Mouse (Mus musculus): Measurements from ENCODE around the gene Slc41a2. TPM values are rescaled to one million over a fixed set of nuclear protein-coding genes. Genes with fewer than 3 reads are reported as not detected.

The Slc41a2 gene
- polyA plus RNA-seq, 1 experiment from 2014 or later: 3.6 TPM

DNA sequence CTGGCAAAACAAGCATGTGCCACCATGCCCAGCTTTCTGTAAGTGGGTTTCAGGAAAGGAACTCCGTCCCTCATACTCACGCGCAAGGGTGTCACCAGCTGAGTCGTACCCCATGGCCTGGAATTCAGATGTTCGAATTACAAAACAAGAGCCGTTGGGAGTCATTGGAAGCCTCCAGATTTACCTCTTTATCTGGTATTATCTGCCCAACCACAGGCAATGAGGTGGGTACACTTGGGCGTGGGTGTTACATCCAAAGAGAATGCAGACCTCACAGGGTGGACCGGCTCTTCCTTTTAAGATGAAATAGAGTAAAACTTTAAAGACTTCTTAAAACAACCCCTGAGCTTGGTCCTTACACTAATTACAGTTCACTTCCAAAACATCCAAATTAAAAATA lies 151.5 kb downstream of the Slc41a2 start:
- Histone ChIP-seq H3K27me3 (replicated peaks; ENCODE audit: control insufficient read depth, insufficient read depth, low read length) (no peaks in the 10 kb centered on the region), H3K27ac (ENCODE audit: low read depth, low read length) (no peak overlapping the region)
- 89% methylated on average over 8 of the region's 8 CpGs for WGBS

DNA sequence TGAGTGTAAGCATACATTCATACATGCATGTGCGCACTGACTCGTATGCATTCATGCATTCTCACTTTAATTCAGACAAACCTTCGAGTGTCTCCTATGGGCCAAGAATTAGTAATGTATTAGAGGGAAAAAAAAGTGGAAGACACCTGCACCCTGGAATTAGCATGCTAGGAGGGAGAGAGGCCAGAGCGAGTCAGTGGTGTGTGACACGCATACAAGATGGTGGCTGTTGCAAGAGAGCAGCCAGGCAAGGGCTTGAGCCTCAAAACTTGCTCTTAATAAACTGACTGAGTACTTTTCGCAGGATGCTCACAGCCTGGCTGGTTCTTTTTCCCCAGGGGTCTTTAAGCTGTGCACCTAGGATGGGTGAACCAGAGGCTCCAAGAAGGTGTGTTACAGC lies 152.6 kb downstream of the Slc41a2 start:
- Histone ChIP-seq H3K4me2 (ENCODE audit: low read length) (no peak overlapping the region), H3K4me3 (ENCODE audit: low read depth, low read length) (no peak overlapping the region), H3K9ac (ENCODE audit: low read length) (no peak overlapping the region), H3K27ac (ENCODE audit: low read depth, low read length) (no peak overlapping the region), H3K36me3 (ENCODE audit: control insufficient read depth, insufficient read depth, low read length) (no peaks in the 10 kb centered on the region), H3K27me3 (replicated peaks; ENCODE audit: control insufficient read depth, insufficient read depth, low read length) (no peaks in the 10 kb centered on the region), H3K9me3 (replicated peaks; ENCODE audit: control insufficient read depth, low read length) (no peaks in the 10 kb centered on the region), H3K4me1 (ENCODE audit: control insufficient read depth, insufficient read depth, low read length) (peaks cover 4% of the 10 kb centered on the region; the same call in 1 of the 2 replicates)
- no peak for DNase-seq (ENCODE audit: low spot score)
- no peak for ATAC-seq
- 83% methylated on average over 6 of the region's 6 CpGs for WGBS

More for the DNA sequence above, 151.5 kb downstream of the Slc41a2 start:
- H3K36me3 ChIP-seq (ENCODE audit: control insufficient read depth, insufficient read depth, low read length): no peaks in the 10 kb centered on the region
- DNase-seq (ENCODE audit: low spot score) (no peak), ATAC-seq (no peak)
- H3K4me1 ChIP-seq (ENCODE audit: control insufficient read depth, insufficient read depth, low read length): peaks cover 4% of the 10 kb centered on the region; the same call in 1 of the 2 replicates
- no peak overlapping the region for H3K4me3 ChIP-seq (ENCODE audit: low read depth, low read length)
- no peak overlapping the region for H3K9ac ChIP-seq (ENCODE audit: low read length)
- H3K4me2 ChIP-seq (ENCODE audit: low read length): no peak overlapping the region
- H3K9me3 ChIP-seq (replicated peaks; ENCODE audit: control insufficient read depth, low read length): no peaks in the 10 kb centered on the region

DNA sequence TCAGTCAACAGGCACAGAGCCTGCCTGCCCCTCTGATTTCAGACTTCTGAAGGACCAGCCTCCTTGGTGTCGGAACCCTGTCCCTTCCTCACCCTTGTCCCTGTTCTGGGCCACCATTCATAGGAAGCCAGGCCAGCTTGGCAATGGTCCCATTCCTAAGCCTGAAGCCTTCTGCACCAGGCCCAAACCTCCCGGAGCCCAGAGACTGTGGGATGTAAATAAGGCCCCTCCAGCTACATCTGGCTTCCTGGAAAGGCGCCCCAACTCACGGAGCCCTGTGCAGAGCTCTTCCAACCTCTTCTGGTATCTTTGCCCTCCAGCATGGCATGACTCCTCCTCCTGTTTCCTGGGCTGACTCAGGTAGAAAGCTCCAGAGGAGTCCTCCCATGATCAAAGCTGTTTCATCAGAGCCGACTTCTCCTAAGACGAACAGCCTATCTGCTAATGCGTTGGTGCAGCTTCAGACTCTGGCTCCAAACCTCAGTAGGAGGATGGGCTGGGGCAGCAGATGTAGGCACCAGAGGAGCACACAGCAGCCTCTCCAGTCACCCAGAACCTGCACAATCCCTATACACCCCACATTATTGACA lies 153.1 kb downstream of the Slc41a2 start:
- H3K4me1 ChIP-seq (ENCODE audit: control insufficient read depth, insufficient read depth, low read length): peaks cover 4% of the 10 kb centered on the region; the same call in 1 of the 2 replicates
- ATAC-seq (peak; percentile 21; the same call in 1 of the 2 replicates), DNase-seq (ENCODE audit: low spot score) (no peak)
- no peak overlapping the region for H3K4me2 ChIP-seq (ENCODE audit: low read length)
- no peak overlapping the region for H3K27ac ChIP-seq (ENCODE audit: low read depth, low read length)
- no peak overlapping the region for H3K4me3 ChIP-seq (ENCODE audit: low read depth, low read length)
- H3K27me3 ChIP-seq (replicated peaks; ENCODE audit: control insufficient read depth, insufficient read depth, low read length): no peaks in the 10 kb centered on the region
- H3K9ac ChIP-seq (ENCODE audit: low read length): no peak overlapping the region
- H3K36me3 ChIP-seq (ENCODE audit: control insufficient read depth, insufficient read depth, low read length): no peaks in the 10 kb centered on the region
- 63% methylated on average over 7 of the region's 7 CpGs for WGBS
- H3K9me3 ChIP-seq (replicated peaks; ENCODE audit: control insufficient read depth, low read length): no peaks in the 10 kb centered on the region

DNA sequence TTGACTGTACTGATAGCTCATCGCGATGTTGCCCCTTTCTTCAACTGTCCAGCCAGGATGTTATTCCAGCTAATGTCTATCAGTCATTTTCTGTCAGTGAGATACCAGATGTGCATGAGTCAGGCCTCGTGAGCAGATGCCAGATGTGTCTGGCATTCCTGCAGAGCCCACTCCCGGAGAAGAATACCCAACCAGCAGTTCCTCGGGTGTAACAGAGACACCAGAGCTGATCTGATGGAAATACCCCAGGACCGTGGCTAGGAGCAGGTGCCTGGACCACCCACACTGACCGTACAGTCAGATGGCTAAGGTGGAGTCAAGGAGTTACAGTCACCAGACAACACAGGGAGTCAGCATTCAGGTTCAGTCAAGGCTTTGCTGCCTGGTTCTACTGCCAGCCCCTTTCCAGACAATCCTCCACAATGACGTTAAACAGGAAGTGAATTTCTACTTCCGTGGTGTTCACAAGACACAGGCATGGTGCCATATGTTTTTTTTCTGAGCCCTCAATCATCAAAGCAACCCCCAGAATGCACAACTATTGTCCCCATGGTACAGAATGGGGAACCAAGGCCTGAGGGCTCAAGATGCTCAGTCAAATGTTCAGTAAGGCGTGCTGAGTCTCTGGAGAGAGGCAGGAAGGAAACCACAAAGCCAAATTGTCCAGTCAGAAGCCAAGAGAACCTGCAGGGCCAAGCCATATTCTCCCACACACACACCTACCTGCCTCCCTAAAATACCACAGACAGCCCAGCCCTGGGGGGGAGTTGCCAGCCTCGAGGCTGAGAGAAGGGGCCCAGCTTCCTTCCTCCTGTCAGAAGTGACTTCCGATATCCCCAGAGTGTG lies 153.8 kb downstream of the Slc41a2 start:
- DNase-seq (ENCODE audit: low spot score) (no peak), ATAC-seq (no peak)

DNA sequence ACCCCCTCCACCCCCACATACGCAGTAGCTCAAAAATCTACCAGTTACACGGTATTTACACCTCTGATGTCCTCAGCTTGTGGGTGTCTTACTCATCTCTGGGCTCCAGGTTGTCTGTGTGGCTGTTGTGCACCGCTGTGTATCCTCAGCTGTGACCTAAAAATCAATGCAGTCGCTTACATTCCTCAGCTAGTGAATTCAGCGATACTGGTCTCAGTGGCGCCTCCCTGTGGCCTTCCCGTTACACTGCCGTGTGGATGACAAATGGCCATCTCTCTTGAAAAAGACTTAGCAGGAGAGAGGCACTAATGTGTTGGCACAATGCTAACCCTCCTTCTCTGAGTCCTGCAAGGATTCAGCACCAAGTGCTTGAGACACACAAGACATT lies 155.1 kb downstream of the Slc41a2 start:
- peak; percentile 27 for ATAC-seq
- Histone ChIP-seq H3K9ac (ENCODE audit: low read length) (no peak overlapping the region), H3K27me3 (replicated peaks; ENCODE audit: control insufficient read depth, insufficient read depth, low read length) (no peaks in the 10 kb centered on the region), H3K4me2 (ENCODE audit: low read length) (no peak overlapping the region), H3K9me3 (replicated peaks; ENCODE audit: control insufficient read depth, low read length) (no peaks in the 10 kb centered on the region), H3K27ac (ENCODE audit: low read depth, low read length) (no peak overlapping the region), H3K36me3 (ENCODE audit: control insufficient read depth, insufficient read depth, low read length) (no peaks in the 10 kb centered on the region), H3K4me3 (ENCODE audit: low read depth, low read length) (no peak overlapping the region), H3K4me1 (ENCODE audit: control insufficient read depth, insufficient read depth, low read length) (peaks cover 4% of the 10 kb centered on the region; the same call in 1 of the 2 replicates)
- peak; percentile 76 for DNase-seq (ENCODE audit: low spot score)
- 29% methylated on average over 8 of the region's 8 CpGs for WGBS

More for the DNA sequence above, 153.8 kb downstream of the Slc41a2 start:
- Histone ChIP-seq H3K36me3 (ENCODE audit: control insufficient read depth, insufficient read depth, low read length) (no peaks in the 10 kb centered on the region), H3K27me3 (replicated peaks; ENCODE audit: control insufficient read depth, insufficient read depth, low read length) (no peaks in the 10 kb centered on the region), H3K9ac (ENCODE audit: low read length) (no peak overlapping the region), H3K4me3 (ENCODE audit: low read depth, low read length) (no peak overlapping the region), H3K27ac (ENCODE audit: low read depth, low read length) (no peak overlapping the region), H3K4me1 (ENCODE audit: control insufficient read depth, insufficient read depth, low read length) (peaks cover 4% of the 10 kb centered on the region; the same call in 1 of the 2 replicates), H3K4me2 (ENCODE audit: low read length) (no peak overlapping the region), H3K9me3 (replicated peaks; ENCODE audit: control insufficient read depth, low read length) (no peaks in the 10 kb centered on the region)
- WGBS: 80% methylated on average over 12 of the region's 12 CpGs

DNA sequence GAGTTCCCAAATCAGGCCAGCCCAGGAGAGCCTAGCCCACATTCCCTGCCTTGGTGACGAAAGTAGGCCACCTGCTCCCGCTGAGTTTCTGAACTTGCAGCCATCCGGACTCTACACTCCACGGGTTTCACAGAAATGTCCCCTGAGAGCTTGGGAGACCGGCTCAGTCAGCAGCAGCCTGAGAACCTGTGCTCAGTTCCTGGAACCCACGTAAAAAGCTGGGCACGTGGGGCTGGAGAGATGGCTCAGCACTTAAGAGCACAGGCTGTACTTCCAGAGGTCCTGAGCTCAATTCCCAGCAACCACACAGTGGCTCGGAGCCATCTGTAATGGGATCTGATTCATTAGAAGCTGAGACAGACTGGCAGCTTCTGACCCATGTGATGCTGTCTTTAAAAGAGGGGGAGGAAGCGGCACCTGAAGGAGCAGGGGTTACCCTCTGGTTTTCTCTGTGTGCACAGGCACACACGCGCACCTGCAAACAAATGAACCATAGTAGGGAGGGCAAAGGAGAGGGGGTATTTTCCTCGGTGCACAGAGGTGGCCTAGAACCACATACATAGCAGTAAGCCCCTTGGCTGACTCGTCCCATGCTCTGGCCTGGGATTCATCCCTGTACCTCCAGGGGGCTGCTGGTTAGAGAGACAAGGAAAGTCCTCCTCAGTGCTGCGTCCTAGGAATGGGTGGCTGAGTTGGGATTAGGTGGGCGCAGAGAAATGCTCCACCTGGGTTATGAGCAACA lies 155.7 kb downstream of the Slc41a2 start:
- WGBS: 66% methylated on average over 15 of the region's 15 CpGs
- no peak overlapping the region for H3K4me3 ChIP-seq (ENCODE audit: low read depth, low read length)
- H3K36me3 ChIP-seq (ENCODE audit: control insufficient read depth, insufficient read depth, low read length): no peaks in the 10 kb centered on the region
- ATAC-seq (peak; percentile 30), DNase-seq (ENCODE audit: low spot score) (no peak)
- H3K4me2 ChIP-seq (ENCODE audit: low read length): no peak overlapping the region
- H3K27me3 ChIP-seq (replicated peaks; ENCODE audit: control insufficient read depth, insufficient read depth, low read length): no peaks in the 10 kb centered on the region
- no peak overlapping the region for H3K9ac ChIP-seq (ENCODE audit: low read length)
- H3K27ac ChIP-seq (ENCODE audit: low read depth, low read length): no peak overlapping the region
- no peaks in the 10 kb centered on the region for H3K9me3 ChIP-seq (replicated peaks; ENCODE audit: control insufficient read depth, low read length)
- peaks cover 4% of the 10 kb centered on the region; the same call in 1 of the 2 replicates for H3K4me1 ChIP-seq (ENCODE audit: control insufficient read depth, insufficient read depth, low read length)

Other genes with a start within 250 kb of the Slc41a2 start
- 0.74 and 0.89 TPM in 2 replicates for gene D10Wsu102e, start 22.3 kb upstream of the Slc41a2 start, polyA plus RNA-seq (2014; fragmentation: Nextera tagmentation; extraction: Ambion mirVana)
- 10.5 and 14.2 TPM in 2 replicates for gene Aldh1l2, start 196.3 kb upstream of the Slc41a2 start, polyA plus RNA-seq (2014; fragmentation: Nextera tagmentation; extraction: Ambion mirVana)
- 22.3 and 25.8 TPM in 2 replicates for gene Washc4, start 205.9 kb upstream of the Slc41a2 start, polyA plus RNA-seq (2014; fragmentation: Nextera tagmentation; extraction: Ambion mirVana)